In the genomic region with DNA sequence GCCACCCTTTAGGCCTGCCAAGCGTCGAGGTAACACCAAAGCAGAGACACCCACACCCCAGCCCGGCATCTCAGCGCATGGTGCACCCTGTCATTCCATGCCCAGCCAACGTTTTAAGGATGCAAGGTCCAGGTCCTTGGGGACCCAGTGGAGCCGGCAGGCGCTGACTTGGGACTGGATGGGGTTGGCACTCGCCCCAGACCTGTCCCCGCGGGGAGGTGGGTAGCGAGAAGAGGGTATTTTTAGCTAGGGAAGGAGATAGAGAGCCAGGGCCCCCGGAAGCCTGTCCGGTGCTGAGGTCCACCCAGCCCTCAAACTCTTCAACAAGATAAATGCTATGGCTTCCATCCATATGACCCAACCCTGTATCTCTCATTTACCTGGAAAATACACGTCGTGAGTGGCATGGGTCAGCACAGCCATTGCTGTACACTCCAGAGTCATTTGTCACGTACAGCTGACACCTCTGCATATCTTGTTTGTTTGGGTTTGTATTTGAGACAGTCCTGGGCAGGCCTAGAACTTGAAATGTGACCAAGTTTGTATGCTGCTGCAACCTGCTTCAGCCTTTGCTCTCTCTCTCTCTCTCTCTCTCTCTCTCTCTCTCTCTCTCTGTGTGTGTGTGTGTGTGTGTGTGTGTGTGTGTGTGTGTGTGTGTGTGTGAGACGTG, we compare ENCODE assay signal across 16 mouse cellular contexts. TPM values are rescaled to one million over a fixed set of nuclear protein-coding genes. Genes with fewer than 3 reads are reported as not detected.
"Had no signal": no experiment of that assay in that cellular context is flagged by ENCODE, and none has a peak within 500 bp of the region (broad histone marks: within the 10 kb centered on the region; RNA-seq: fewer than 3 reads in every experiment).

No protein-coding gene starts in this region.

- H3K36me3 ChIP-seq: kidney, embryonic 15.5 days; limb, embryonic 12.5 days; limb, embryonic 15.5 days; midbrain, embryonic 10.5 days; midbrain, embryonic 15.5 days had no signal

- H3K9ac ChIP-seq: kidney, embryonic 15.5 days; limb, embryonic 12.5 days; limb, embryonic 15.5 days; liver, embryonic 14.5 days; liver, postnatal 0 days; lung, embryonic 14.5 days; midbrain, embryonic 15.5 days had no signal

- H3K4me3 ChIP-seq: kidney, embryonic 15.5 days; limb, embryonic 12.5 days; limb, embryonic 15.5 days; megakaryocyte, embryonic 14.5 days; midbrain, embryonic 10.5 days; midbrain, embryonic 15.5 days had no signal

- H3K27me3 ChIP-seq: kidney, embryonic 15.5 days; limb, embryonic 15.5 days; midbrain, embryonic 15.5 days had no signal

- H3K27ac ChIP-seq: kidney, embryonic 15.5 days; limb, embryonic 12.5 days; limb, embryonic 15.5 days; liver, embryonic 14.5 days; macrophage; midbrain, embryonic 10.5 days; midbrain, embryonic 15.5 days had no signal

- H3K4me2 ChIP-seq: kidney, embryonic 15.5 days; limb, embryonic 12.5 days; limb, embryonic 15.5 days; liver, embryonic 11.5 days; lung, embryonic 14.5 days; midbrain, embryonic 15.5 days had no signal

- H3K9me3 ChIP-seq: kidney, embryonic 15.5 days; limb, embryonic 12.5 days; limb, embryonic 15.5 days; midbrain, embryonic 10.5 days; midbrain, embryonic 15.5 days had no signal

- H3K4me1 ChIP-seq: kidney, embryonic 15.5 days; limb, embryonic 12.5 days; limb, embryonic 15.5 days; midbrain, embryonic 10.5 days; midbrain, embryonic 15.5 days had no signal

- ATAC-seq: liver, postnatal 0 days; midbrain, embryonic 15.5 days had no signal

- DNase-seq: kidney, postnatal 10 days; kidney, postnatal 36 days; left cerebral cortex, postnatal 4 days; liver, postnatal 0 days; lung, embryonic 14.5 days; thymus, adult 18-20 months; thymus, postnatal 36 days had no signal

RNA-seq across cellular contexts. Expression of a gene that starts 17.1 kb away (rescaled TPM):
- polyA plus RNA-seq: macrophage had no signal

RNA-seq across cellular contexts. Expression of a gene that starts 29.8 kb away (rescaled TPM):
- polyA plus RNA-seq: macrophage had no signal
